Mouse (Mus musculus): ENCODE results near the gene Hoxc10. TPM values are rescaled to one million over a fixed set of nuclear protein-coding genes. Genes with fewer than 3 reads are reported as not detected.

Hoxc10 gene
- polyA plus RNA-seq, 1 experiment from 2014 or later = not detected

DNA sequence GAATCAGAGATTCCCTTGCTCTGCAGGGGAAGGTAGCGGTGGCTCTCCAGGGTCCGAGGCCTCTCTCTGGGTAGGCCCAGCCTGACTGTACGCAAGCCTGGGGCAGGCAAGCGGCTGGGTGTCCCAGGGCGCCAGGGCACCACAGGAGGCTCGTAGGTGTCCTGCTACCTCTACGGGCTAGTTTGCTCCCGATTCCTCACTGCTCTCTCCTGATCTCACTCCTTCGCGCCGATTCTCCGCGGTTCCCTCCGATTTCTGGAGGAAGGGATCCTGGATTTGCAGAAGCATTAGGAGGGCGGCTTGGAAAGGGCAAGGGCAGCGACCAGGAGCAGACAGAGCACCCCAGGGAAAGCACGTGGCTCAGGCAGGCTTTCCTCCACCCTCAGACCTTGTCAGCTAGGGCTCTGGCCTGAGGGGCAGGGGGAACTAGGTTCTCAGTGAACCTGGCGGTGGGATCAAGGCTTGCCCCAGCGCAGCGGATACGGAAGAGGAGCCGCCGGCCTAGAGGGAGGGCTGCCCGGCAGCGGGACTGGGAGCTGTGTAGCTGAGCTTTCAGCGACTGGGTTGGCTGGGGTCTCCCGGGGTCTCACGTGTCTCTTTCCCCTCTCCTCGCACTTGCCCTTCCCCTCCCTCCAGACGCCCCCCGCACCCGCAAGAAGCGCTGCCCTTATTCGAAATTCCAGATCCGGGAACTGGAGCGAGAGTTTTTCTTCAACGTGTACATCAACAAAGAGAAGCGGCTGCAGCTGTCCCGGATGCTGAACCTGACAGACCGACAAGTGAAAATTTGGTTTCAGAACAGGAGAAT, 10.6 kb upstream of the Hoxc10 start:
- H3K4me2 ChIP-seq (ENCODE audit: low read length) = no peak overlapping the region
- no peak overlapping the region for H3K4me3 ChIP-seq (replicated peaks; ENCODE audit: low read length)
- WGBS = under 1% methylated on average over 39 of the region's 40 CpGs
- no peak overlapping the region for H3K9ac ChIP-seq (replicated peaks; ENCODE audit: low read depth, low read length)
- H3K4me1 ChIP-seq (replicated peaks; ENCODE audit: control insufficient read depth, insufficient read depth, low read length) = no peaks in the 10 kb centered on the region
- no peaks in the 10 kb centered on the region for H3K9me3 ChIP-seq (ENCODE audit: control insufficient read depth, low read length)
- H3K27ac ChIP-seq (ENCODE audit: low read length) = no peak overlapping the region
- H3K27me3 ChIP-seq (replicated peaks; ENCODE audit: control insufficient read depth, insufficient read depth, low read length) = peaks cover 84% of the 10 kb centered on the region
- ATAC-seq = no peak
- no peaks in the 10 kb centered on the region for H3K36me3 ChIP-seq (ENCODE audit: control insufficient read depth, insufficient read depth)

DNA sequence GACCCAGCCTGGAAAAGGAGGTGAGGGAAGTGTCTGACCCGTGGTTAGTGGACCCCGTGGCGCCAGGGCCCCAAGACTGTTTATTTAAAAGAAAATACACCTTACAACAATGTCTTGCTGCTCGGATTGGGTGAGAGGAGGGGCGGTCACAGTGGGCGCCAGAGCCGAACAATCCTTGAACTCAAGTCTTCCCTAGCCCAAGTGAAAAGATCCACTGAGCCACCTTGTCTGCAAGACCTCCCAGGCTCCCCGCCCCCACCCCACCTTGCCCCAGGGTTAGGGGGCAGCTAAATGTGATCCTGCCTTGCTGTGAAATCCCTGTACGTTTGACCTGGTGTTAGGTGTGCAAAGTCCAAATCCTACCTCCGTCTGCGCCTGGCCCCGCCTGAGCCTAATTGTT, 9.7 kb upstream of the Hoxc10 start:
- Histone ChIP-seq H3K4me1 (replicated peaks; ENCODE audit: control insufficient read depth, insufficient read depth, low read length) (no peaks in the 10 kb centered on the region), H3K4me2 (ENCODE audit: low read length) (no peak overlapping the region), H3K9me3 (ENCODE audit: control insufficient read depth, low read length) (no peaks in the 10 kb centered on the region), H3K27ac (ENCODE audit: low read length) (no peak overlapping the region), H3K27me3 (replicated peaks; ENCODE audit: control insufficient read depth, insufficient read depth, low read length) (peaks cover 84% of the 10 kb centered on the region), H3K36me3 (ENCODE audit: control insufficient read depth, insufficient read depth) (no peaks in the 10 kb centered on the region), H3K4me3 (replicated peaks; ENCODE audit: low read length) (no peak overlapping the region), H3K9ac (replicated peaks; ENCODE audit: low read depth, low read length) (no peak overlapping the region)
- under 1% methylated on average over 12 of the region's 12 CpGs for WGBS
- no peak for ATAC-seq

DNA sequence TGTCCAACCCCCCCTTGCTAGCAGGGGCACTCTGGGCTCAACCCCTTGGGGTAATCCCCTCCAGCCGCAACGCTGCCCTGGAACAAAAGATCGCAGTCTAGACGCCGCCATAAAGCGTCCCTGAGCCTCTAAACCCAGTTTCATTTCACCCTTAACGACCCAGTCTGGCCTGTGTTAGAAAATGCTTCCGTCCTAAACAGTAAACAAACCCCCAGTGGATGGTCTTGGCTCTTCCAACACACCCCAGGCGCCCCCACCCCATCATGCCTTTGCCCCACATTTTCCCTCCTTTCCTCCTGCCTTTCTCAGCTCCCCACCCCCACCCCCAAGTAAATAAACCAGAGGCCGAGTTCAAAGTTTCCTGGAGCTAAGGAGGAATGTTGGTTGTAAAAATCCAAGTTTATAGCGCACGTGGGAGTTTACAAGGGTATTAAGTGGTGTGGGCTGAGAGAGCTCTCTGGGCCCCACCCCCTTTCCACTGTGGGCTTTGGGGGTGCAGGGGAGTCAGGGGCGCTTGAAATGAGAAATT, 6.9 kb upstream of the Hoxc10 start:
- peaks cover 83% of the 10 kb centered on the region for H3K27me3 ChIP-seq (replicated peaks; ENCODE audit: control insufficient read depth, insufficient read depth, low read length)
- under 1% methylated on average over 13 of the region's 13 CpGs for WGBS
- no peaks in the 10 kb centered on the region for H3K36me3 ChIP-seq (ENCODE audit: control insufficient read depth, insufficient read depth)
- no peak overlapping the region for H3K27ac ChIP-seq (ENCODE audit: low read length)
- H3K4me1 ChIP-seq (replicated peaks; ENCODE audit: control insufficient read depth, insufficient read depth, low read length) = no peaks in the 10 kb centered on the region
- ATAC-seq = no peak
- no peak overlapping the region for H3K4me3 ChIP-seq (replicated peaks; ENCODE audit: low read length)
- no peaks in the 10 kb centered on the region for H3K9me3 ChIP-seq (ENCODE audit: control insufficient read depth, low read length)
- no peak overlapping the region for H3K4me2 ChIP-seq (ENCODE audit: low read length)
- H3K9ac ChIP-seq (replicated peaks; ENCODE audit: low read depth, low read length) = no peak overlapping the region

DNA sequence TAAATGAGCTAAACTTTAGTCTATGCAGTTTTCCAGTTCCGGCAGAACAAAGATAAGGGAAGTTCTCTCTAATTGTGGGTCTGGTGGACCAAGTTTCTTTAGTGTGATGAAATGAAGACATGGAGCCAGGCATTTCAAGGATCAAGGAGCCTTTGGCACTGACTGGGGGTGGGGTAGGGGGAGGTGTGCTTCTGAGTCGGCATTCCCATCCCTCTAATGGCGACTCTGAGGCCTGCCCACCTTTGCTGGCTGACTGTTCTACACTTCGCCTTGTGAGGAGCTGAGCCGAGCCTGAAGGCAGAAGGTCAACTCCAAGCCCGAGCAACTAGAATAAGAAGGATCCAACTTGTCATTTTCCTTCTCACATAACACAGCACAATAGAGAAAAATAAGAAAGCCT, 4.9 kb upstream of the Hoxc10 start:
- Histone ChIP-seq H3K27ac (ENCODE audit: low read length) (no peak overlapping the region), H3K36me3 (ENCODE audit: control insufficient read depth, insufficient read depth) (no peaks in the 10 kb centered on the region), H3K9ac (replicated peaks; ENCODE audit: low read depth, low read length) (no peak overlapping the region), H3K4me2 (ENCODE audit: low read length) (no peak overlapping the region), H3K4me1 (replicated peaks; ENCODE audit: control insufficient read depth, insufficient read depth, low read length) (no peaks in the 10 kb centered on the region; the same call in 1 of the 2 replicates), H3K9me3 (ENCODE audit: control insufficient read depth, low read length) (no peaks in the 10 kb centered on the region), H3K4me3 (replicated peaks; ENCODE audit: low read length) (no peak overlapping the region), H3K27me3 (replicated peaks; ENCODE audit: control insufficient read depth, insufficient read depth, low read length) (peaks cover 93% of the 10 kb centered on the region)
- 4% methylated on average over 6 of the region's 6 CpGs for WGBS
- no peak for ATAC-seq

DNA sequence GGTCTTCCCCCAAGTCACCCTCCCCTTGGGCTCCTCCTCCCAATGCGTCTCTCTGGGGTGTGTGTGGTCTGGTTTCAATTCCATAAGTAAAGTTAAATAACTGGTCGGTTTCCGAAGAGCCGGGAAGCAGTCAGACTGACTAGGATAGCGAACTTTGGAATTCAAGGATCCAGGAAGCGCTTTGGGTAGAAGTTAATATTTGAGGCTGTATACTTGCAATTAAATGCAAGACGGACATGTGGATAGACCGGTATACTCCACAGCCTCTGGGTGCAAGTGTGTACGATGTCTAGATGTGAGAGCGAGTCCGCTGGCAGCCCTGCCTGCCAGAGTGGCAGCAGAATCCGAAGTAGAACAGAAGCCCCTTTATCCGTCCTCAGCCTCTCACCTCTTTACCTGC, 4.1 kb upstream of the Hoxc10 start:
- H3K9me3 ChIP-seq (ENCODE audit: control insufficient read depth, low read length) = no peaks in the 10 kb centered on the region
- WGBS = 1% methylated on average over 13 of the region's 13 CpGs
- peaks cover 93% of the 10 kb centered on the region for H3K27me3 ChIP-seq (replicated peaks; ENCODE audit: control insufficient read depth, insufficient read depth, low read length)
- H3K4me2 ChIP-seq (ENCODE audit: low read length) = no peak overlapping the region
- H3K27ac ChIP-seq (ENCODE audit: low read length) = no peak overlapping the region
- H3K36me3 ChIP-seq (ENCODE audit: control insufficient read depth, insufficient read depth) = no peaks in the 10 kb centered on the region
- no peak for ATAC-seq
- H3K4me1 ChIP-seq (replicated peaks; ENCODE audit: control insufficient read depth, insufficient read depth, low read length) = no peaks in the 10 kb centered on the region; the same call in 1 of the 2 replicates
- H3K9ac ChIP-seq (replicated peaks; ENCODE audit: low read depth, low read length) = no peak overlapping the region
- no peak overlapping the region for H3K4me3 ChIP-seq (replicated peaks; ENCODE audit: low read length)

DNA sequence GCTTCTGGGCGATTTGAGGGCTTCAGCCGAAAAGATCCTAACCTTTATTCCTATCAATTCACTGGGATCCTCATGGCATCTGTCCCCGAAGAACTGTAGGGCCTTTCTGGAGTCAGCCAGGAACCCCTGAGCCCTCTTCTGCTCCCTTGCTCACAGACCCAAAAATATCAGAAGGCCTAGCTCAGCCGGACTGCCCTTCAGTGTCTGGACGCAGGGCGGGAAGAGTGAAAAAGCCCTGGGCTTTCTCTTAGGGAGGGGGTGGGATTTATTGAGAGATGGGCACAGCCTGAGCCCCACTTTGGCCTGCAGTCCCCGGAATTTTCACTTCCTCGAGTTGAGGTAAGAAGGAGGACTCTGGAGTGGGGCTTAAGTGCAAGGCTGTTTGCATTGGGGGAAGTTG, 3.3 kb upstream of the Hoxc10 start:
- no peak overlapping the region for H3K4me3 ChIP-seq (replicated peaks; ENCODE audit: low read length)
- H3K4me2 ChIP-seq (ENCODE audit: low read length) = no peak overlapping the region
- no peak overlapping the region for H3K27ac ChIP-seq (ENCODE audit: low read length)
- H3K9me3 ChIP-seq (ENCODE audit: control insufficient read depth, low read length) = no peaks in the 10 kb centered on the region
- peaks cover 92% of the 10 kb centered on the region for H3K27me3 ChIP-seq (replicated peaks; ENCODE audit: control insufficient read depth, insufficient read depth, low read length)
- 2% methylated on average over 8 of the region's 8 CpGs for WGBS
- no peaks in the 10 kb centered on the region for H3K36me3 ChIP-seq (ENCODE audit: control insufficient read depth, insufficient read depth)
- no peaks in the 10 kb centered on the region; the same call in 1 of the 2 replicates for H3K4me1 ChIP-seq (replicated peaks; ENCODE audit: control insufficient read depth, insufficient read depth, low read length)
- no peak overlapping the region for H3K9ac ChIP-seq (replicated peaks; ENCODE audit: low read depth, low read length)
- ATAC-seq = no peak

DNA sequence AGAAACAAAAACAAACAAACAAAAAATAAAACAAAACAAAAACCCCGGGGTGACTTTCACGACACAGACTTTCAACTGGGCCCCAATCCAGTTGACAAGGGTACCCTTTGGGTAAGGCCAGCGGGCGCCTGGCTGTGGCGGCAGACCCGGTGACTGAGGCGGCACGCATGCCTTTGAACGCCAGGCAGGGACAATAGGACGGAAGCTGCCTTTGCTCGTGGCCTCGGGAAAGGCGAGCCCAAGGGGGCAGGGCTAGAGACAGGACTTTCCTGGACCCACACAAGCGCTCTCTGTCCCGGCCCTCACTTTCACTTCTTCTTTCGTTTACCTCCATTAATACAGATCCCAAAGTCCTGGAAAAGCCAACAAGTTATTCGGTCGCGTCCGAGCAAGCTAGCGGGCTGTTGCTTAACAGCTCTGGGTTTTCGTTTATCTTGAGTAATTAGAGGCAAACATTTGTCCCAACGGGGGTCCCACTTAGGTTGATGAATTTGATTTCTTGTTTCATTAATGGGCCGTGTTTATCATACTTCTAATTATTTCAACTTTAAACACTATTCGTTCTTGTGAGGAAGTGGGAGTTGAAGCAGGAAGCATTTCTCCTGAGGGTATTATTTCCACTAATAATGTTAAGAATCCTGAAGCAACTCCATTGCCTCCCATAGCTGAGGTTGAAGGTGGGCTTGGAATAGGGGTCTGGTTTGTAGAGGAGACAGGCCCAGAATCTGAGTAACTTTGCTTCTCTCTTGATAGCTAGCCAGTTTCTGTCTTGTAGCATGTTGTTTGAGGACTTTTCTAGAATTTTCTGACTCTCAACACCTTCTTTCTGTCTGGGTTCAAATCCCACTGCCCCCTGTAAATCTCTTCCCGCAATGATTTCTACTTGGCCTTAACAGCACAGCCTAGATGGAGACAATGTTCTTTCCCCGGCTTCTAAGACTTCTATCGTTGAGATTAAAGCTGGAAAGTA, 2.6 kb upstream of the Hoxc10 start:
- H3K27me3 ChIP-seq (replicated peaks; ENCODE audit: control insufficient read depth, insufficient read depth, low read length) = peaks cover 92% of the 10 kb centered on the region
- H3K36me3 ChIP-seq (ENCODE audit: control insufficient read depth, insufficient read depth) = no peaks in the 10 kb centered on the region
- no peaks in the 10 kb centered on the region for H3K9me3 ChIP-seq (ENCODE audit: control insufficient read depth, low read length)
- WGBS = 1% methylated on average over 28 of the region's 28 CpGs
- no peaks in the 10 kb centered on the region; the same call in 1 of the 2 replicates for H3K4me1 ChIP-seq (replicated peaks; ENCODE audit: control insufficient read depth, insufficient read depth, low read length)
- H3K9ac ChIP-seq (replicated peaks; ENCODE audit: low read depth, low read length) = no peak overlapping the region
- H3K4me3 ChIP-seq (replicated peaks; ENCODE audit: low read length) = no peak overlapping the region
- H3K27ac ChIP-seq (ENCODE audit: low read length) = no peak overlapping the region
- no peak for ATAC-seq
- H3K4me2 ChIP-seq (ENCODE audit: low read length) = no peak overlapping the region

DNA sequence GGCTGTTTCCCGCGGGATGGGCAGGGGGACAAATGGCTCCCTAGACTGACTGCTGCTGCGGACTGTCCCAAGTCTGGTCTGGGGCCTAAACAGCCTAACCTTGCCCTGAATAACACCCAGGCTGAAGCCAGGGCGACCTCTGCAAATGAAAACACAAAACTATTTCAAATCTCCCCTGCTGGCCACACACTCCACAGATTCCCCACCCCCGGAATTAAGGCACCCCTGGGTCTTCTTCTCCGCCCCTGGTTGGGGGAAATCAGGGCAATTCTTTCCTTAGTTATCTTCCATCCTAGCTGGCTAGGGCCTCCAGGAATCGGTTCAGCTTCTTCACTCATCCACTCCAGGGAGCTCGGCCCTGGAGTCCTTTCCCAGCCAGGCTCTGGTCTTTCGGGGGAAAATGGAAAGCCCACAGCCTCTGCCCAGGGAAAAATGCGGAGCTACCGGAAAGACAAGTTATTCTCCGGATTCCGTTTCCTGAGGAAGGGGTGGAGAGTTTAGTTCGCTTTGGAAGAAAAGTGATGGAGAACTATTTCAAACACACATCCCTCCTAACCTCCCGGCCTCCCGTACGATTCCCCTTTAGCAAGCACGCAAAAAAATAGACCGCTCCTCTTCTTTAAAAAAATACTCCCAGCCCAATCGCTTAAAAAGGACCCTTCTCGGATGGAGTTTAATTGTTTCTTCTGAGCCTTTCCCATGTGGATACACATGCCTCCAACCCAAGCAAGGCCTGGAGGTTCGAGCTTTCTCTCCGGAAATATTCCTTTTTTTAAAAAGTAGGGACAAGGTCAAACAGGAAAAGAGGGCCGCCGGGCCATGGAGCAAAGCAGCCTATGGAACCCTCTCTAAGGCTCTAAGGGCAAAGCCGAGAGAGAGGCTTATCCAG, 1.3 kb upstream of the Hoxc10 start:
- H3K4me1 ChIP-seq (replicated peaks; ENCODE audit: control insufficient read depth, insufficient read depth, low read length) = no peaks in the 10 kb centered on the region; the same call in 1 of the 2 replicates

More for the DNA sequence above, 1.3 kb upstream of the Hoxc10 start:
- Histone ChIP-seq H3K27me3 (replicated peaks; ENCODE audit: control insufficient read depth, insufficient read depth, low read length) (peaks cover 95% of the 10 kb centered on the region), H3K9me3 (ENCODE audit: control insufficient read depth, low read length) (no peaks in the 10 kb centered on the region), H3K9ac (replicated peaks; ENCODE audit: low read depth, low read length) (no peak overlapping the region), H3K27ac (ENCODE audit: low read length) (no peak overlapping the region), H3K4me2 (ENCODE audit: low read length) (no peak overlapping the region), H3K4me3 (replicated peaks; ENCODE audit: low read length) (no peak overlapping the region), H3K36me3 (ENCODE audit: control insufficient read depth, insufficient read depth) (no peaks in the 10 kb centered on the region)
- ATAC-seq = no peak
- 3% methylated on average over 26 of the region's 26 CpGs for WGBS

All from forebrain, embryonic 16.5 days (tissue).